Mouse (Mus musculus) ovary, postnatal 36 days (tissue): ENCODE measurements around the gene Grrp1.
"Not testable (repeated sequence)": the region's sequence is repeated elsewhere in the genome, so short reads cannot be mapped to it uniquely, and the experiment has no call there.

Experiments
- DNase-seq: peaks from one replicate; pipeline ENCODE4 v3.0.0; 2022; ENCODE audit warnings: low spot score, mixed read lengths

Grrp1 gene

DNA sequence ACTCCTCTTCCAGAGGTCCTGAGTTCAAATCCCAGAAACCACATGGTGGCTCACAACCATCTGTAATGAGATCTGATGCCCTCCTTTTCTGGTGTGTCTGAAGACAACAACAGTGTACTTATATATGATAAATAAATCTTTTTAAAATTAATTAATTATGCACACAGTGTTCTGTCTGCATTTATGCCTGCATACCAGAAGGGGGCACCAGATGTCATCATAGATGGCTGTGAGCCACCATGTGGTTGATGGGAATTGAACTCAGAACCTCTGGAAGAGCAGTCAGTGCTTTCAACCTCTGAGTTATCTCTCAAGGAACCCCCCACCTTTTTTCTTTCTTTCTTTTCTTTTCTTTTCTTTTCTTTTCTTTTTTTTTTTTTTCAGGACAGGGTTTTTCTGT lies 15.7 kb upstream of the Grrp1 start:
- not testable (repeated sequence) for DNase-seq

DNA sequence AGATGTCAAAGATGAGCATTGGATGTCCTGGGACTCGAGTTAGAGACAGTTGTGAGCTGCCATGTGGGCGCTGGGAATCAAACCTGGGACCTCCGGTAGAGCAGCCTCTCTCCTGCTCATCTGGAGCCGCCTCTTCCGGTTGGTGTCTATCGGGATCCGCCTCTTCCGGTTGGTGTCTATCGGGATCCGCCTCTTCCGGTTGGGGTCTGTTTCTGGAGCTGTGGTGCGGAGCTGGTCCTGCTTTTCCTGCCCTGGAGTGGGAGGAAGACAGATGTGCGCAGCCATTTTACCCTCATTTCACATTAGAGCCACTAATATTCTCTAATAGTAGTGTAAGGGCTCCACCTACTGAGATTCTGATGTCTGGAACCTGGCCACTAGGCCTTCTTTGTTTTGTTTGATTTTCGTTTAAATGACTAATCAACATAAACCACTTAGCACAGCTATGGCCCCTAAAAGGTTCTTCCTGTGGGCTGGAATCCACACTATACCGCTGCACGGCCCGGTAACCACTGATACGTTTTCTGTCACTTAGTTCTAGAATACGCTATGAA lies 14.3 kb upstream of the Grrp1 start:
- no peak for DNase-seq

DNA sequence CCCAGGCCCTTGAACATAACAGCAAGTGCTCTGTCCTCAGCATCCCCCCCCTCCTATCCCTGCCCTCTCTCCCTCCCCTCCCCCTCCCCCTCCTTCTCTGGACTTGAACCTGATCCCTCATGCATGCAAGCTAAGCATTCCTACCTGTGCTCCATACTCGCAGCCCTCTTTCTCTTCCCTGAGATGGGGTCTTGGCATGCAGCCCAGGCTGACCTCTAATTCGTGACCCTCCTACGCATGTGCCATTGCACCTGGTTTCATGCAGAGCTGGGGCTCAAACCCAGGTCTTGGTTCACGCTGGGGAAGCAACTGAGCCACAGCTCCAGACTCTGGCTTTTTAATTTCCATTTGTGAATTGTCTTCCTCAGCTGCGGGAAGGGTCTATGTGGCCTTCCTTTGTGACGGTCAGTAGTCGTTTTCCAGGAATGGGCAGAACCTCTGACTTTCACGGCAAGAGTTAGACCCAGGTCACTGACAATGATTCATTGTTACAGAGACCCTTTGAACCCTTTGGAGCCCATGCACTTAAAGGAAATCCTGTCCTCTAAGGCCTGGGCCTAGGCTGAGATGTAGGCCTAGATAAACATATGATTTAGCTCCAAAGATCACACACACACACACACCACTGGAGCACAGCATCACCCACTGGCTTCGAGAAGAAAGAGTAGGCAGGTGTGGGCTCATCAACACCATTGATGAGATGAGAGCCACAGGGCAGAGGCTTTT lies 12.1 kb upstream of the Grrp1 start:
- no peak for DNase-seq

DNA sequence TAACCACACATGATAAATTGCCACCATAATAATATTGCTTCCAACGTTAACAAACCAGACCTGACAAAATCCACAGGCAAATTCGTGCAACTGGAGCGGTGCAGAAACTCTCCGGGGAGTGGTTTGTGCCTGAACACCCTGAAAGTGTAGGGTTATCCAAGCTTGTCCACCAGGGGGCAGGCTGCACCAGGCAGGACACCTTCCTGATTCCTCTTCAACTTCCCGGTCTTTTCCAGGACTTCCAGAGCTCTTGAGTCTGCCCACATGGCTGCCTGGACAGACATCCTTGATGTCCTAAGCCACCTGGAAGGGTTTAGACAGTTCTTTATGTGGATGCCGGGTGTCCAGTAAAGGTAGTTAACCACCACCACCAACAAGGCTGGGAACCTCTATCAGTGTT lies 9.3 kb upstream of the Grrp1 start:
- no peak for DNase-seq

DNA sequence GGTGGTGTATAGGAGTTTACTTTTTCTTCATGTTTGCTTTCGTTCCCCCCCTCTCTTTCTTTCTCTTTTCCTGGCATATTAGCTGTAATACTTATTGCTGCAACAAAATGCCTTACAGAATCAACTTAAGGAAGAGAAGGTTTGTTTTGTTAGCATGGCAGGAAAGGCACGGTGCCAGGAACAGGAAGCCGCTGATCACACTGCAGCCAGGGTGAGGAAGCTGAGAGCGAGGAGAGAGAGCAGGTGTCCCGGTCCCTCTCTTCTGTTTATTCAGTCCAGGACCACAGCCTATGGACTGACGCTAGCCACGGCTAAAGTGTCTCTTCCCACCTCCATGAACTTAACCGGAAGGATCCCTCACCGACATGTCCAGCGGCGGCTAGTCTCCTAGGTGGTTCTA lies 4.4 kb upstream of the Grrp1 start:
- DNase-seq = no peak

DNA sequence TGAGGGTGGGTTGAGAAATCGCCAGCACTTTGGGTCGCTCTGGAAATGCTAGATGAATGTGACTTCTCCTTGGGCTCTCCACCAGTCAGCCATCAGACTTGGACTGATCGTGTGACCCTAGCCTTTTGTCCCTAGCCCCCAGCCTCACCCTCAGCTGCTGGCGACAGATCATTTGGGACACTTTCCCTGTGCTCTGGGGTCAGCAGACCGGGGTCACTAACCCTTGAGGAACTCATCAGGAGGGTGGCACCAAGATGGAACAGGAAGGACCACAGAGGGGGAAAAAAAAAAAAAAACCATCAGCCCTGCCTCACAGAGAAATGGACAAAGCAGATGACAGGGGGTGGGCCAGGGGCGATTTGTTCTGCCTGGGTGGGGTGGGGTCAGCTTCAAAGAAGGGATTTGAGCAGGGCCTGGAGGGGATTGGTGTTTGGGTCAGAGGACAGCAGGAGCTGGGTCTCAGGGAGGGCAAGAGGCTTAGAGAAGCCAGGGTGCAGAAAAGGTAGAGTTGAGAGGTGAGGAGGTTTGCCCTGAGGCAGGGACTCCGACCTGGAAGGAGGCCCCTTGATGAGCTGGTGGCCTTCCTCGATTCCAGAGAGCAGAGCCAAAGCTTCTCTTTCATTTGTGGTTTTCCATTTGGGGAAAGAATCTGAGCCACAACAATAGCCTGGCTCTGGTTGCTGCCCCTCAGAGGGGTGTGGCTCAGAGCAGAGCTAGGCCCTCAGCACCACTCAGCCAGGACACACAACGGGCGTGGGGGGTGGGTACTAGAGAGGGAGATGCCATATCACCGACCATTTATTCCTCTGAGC lies 3.5 kb upstream of the Grrp1 start:
- no peak for DNase-seq

DNA sequence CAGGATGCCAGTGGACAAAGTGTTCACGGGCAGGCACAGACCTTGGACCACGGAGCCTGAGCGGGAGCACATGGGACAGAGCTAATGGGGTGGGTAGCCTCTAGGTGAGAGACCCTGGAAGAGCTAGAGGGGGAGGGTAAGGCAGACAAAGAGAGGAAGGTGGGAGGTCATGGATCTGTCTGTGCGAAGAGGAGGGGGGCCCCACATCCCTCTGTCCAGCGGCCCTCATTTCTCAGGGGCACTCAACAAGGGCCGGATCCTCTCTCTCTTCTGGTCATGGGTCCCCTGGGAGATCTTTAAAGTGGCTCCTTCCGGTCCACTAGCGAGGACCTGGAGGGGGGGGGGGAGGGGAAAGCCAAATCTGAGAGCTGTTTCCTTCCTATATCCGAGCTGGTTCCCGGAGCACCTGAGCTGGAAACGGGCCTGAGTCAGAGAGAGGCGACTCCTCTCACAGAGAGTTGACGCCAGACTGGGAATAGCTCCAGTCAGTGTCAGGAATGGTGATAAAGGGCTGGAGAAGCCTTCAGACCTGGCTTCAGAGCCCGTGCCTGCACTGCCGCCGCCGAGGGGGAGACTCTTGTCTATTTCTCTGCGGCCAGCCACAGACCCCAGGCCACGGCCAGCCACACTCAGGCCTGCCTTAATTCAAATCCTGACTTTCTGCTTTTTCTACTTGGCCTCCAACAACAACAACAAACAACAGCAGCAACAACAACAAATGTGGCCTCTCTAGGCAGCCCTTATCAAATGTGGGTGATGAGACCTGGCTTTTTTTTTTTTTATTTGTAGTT lies 2.7 kb upstream of the Grrp1 start:
- no peak for DNase-seq

DNA sequence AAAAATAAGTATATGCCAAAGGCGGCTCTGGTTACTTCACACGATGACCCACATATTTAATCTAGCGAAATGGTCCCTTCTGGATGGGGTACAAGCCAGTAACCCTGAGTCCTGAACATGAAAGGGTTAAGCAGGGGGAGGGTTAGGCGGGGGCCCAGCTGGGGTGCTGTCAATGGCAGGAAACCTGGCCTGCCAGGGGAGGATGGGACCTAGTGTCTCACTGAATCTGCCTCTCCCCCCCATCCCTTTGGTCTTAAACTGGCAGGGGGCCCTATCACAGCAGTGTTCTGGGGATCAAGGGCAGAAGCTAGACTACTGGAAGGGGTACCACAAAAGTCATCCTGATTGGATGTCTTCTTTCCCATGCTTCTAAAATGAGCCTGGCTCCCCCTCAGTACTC lies 1.9 kb upstream of the Grrp1 start:
- DNase-seq = no peak

DNA sequence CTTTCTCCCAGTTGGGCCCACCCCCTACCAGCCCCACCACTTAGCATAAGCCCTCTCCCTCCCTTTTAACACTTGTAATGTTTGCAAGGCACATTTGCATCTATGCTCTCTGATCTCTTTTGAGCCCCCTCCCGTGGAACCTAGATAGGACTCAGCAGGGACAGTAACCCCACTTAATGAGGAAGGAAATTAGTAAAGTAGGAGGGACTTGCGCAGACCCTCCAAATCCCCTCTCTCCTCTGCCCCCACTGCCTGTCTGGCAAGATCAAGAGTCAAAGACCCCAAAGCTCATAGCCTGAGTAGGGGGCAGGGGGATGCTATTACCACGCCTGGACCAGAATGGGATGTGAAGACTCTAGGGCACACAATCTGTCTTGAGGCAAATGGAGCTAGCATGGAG lies 929 bp upstream of the Grrp1 start:
- no peak for DNase-seq

DNA sequence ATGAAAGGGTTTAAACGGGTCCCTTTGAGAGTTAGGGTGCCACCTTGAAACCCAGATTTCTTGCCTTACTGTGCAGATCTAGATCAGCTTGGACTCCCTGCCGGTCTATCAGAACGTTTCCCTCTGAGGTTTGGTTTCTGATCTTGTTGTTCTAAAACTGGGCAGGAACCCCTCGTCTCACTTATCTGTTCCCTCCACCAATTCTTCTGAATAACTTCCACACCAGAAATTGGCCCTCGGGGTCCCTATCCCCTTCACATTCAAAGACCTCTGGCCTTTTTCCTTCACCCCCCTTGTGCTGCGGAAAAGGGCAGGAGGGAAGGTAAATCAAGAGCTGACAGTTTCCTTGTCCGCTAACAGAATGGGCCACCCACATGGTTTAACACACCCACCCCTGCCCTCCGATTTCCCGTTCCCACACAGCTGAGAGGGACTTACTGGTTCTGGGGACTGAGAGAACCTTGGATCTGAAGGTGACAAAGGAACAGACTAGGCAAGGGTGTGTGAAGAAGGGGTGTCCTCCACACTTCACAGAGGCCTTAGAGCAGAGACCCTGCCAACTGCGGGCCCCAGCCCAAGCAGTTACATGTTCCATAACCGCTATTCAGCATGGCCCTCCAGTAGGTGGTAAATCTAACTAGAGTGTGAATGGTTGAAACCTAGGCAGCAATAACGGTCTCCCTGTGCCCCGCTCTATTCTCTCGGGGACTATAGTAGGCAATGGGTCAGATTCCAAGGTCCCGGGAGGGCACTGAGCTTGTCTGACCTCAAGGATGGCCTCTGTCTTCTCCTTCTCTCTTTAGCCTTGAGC lies 790 bp downstream of the Grrp1 start:
- DNase-seq = no peak

DNA sequence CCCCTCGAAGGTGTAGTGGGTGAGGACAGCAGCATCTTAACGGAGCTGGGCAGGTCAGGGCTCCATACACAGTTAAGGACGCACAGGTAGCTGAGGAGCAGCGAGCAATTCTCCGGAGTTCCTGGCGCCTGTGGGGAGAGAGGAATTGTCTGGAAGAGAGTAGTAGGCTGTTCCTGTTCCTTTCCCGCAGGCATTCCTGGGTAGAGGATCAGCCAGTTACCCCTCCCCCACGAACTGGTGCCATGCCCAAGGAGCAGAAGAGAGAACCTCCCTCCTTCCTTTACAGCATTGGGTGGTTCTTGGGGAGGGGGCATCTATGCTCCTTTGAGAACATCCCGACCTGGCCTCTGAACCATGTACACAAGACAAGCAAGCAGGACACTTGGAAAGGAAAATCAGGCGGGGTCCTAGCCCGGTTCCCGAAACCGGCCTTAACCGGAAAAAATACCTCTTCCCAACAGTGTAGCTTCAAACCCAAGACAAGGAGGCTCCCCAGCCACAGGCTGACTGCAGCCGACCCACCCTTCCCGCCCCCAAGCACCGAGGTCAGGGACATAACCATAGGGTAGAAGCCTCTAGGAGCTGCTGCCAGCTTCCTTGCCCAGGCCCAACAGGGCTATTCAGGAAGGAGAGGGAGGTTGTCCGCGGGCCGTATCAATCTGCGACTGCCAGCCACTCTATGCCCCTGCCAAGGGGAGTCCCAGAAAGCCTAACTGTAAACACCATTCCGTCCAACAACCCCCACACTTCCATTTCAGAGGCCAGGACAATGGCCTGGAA lies 1.6 kb downstream of the Grrp1 start:
- DNase-seq = no peak

DNA sequence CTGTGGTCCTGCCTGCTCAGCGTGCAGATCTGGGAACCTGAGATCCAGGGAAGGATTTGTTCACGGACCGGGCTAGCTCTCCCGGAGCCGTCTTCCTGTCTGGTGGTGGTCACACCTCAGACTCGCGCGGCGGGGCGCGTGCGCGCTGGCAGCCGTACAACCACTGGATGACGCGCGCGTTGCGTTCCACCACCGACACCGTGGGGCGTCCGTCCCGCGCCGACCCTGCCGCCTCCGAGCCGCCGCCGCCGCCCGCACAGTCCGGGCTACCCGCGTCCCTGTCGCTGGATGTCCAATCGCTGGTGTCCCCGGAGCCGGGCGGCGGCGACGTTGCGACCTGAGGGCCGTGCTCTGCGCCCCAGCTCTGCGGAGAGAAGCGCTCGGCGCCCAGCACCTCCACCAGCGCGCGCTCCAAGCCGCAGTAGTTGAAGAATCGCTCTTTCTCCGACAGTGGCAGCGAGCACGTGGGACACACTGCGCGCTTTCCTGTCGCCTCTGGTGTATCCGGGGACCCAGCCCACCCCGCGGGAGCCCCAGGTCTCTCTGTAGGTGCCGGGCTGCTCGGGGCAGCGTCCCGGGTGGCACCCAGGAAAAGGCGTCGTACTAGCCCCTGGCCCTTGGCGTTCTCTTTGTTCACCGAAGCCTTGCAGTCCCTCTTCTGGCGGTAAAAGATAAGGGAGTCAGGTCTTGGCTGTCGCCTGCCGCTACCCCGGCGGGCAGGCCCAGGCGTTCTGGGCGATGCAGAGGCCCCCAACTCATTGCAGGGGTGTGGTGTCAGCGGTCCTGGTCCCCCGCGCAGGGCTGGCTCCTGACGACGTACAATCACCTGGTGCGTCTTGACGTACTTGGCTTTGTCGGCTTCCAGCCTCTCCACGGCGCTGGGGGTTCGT lies 2.4 kb downstream of the Grrp1 start:
- DNase-seq = no peak

DNA sequence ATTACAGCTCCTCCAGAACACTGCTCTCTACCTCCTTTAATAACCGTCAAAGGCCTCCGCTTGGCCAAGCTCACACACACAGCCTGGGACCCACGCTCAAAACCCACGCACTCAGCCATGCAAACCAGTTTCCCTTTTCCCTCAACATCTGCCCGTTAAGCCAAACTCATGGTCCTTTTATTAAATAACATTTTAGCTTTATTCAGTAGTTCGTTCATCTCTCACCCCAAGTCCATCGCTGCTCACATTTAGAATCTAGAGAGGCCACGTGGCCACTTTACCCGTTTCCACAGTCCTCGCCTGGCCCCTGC lies 3.0 kb downstream of the Grrp1 start:
- no peak for DNase-seq

DNA sequence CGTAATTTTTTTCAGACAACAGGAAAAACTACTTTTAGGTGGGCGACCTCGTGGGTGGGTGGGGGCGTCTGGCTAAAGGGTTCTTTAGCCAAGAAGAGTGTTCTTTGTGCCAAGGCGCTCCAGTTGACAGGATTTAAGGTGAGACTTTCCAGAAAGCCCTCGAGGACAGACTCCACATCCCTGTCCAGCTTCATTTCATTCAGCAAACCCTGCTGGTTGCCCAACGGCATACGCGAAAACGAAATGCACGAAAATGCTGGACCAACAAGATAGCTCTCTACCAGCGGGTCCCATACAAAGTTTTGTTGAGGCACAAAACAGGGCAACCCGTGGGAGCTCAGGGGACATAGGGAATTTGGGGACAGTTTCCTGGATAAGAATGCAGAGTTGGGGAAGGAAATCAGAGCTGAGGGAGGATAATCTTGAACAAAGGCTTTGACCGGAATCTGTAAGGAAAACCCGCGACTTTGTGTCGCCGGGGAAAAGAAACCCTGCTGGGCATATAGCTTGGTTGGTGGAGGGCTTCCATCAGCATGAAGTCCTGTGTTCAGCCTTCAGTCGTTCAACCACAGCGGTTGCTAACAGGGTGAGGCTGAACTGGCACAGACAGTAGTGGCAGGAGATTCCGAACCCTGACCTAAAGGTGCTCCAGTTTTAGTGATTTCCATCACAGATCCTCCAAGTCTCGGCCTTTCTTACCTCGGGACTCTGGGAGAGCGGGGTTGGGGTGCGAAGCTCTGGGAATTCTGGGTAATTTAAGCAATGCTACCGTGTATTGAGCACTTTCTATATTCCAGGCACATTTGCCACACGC lies 3.6 kb downstream of the Grrp1 start:
- DNase-seq = no peak

DNA sequence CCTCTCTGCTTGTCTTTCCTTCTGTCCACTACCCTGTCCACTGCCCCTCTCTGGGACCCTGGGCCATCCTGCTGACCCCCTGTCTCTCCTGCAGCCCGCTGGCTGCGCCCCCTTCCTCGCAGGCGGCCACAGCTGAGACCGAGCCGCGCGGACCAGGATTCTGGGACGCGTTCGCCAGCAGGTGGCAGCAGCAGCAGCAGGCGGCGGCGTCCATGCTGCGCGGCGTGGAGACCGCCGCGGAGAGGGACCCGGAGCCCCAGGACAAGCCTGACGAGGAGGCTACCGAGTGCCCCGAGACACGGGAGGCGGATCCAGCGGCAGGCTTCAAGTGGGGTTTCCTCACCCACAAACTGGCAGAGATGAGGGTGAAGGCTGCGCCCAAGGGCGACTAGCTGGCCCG lies 4.3 kb downstream of the Grrp1 start:
- DNase-seq = peak; percentile 75

DNA sequence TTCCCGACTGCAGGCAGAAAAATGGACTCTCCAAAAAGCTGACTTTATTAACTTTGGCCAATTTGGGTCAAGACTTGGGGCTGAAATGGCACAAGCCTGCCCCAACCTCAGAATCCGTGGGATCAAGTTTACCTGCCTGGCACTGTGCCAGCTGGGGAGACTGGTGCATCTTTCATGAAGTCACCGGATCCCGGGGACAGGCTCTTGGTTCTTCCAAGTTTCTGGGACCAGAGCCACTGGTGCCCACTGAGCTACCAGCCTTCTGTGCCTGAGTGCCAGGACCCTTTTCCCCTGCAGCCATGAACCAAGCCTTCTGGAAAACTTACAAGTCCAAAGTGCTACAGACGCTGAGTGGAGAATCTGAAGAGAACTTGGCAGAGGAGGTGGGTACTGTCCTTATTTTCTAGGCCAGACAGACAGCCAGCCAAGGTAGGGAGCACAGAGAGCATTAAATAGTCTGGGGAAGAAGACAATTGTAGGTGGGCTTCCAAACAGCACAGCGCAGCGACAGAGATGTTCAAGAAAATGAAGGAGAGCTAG lies 7.1 kb downstream of the Grrp1 start, which contains the start of gene Gm30191:
Gene Gm30191 (plus strand): TSS at position 217 of the 540 bp plus-strand sequence.
- DNase-seq = no peak

DNA sequence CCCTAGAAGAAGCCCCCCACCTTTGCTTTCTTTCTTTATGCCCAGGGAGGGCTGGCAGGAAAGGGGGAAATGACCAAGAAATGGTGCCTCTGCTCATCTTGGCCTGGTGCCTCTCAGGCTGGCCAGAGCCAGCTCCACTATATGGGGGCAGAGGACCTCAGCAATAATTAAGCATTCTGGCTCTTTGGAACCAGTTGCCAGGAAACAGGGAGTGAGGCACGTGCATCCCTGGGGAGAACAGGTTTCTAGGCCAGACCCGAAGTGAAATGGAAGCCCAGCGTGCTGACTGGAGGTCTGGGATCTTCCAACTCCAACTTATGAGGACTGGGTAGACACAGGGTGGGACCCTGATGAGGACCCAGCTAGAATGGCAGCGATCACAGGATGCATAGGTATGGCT lies 7.7 kb downstream of the Grrp1 start:
- no peak for DNase-seq

DNA sequence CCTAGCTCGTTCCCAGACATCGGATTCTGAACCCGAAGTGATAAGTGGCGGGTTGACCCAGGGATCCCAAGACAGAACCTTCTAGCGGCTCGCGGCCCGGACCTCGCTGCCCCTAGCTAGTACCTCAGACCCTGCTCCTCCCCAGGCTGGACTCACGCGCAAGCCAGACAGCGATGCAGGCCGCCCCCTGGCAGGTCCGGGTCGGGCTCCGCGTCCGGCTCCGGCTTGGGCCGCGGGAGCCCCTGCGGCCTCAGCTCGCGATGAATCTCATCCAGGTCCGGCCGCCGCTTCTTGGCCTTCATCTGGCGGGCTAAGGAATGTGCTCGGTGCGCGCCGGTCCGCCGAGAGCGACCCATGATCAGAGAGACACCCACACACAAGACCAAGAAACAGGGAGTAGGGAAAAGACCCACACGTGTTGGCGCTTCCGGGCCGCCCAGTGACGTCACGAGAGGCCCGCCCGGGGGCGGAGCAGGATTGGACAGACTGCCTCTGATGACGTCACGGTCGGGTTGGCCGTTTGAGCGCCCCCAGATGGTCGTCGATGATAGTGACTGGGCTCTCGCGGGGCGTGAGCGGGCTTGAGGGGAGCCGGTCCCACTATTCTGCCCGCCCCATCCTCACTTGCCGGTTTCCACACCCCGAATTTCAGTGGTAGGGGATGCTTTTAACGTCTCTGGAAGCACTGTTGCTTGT lies 8.6 kb downstream of the Grrp1 start, which contains the start of gene Zfp593:
Gene Zfp593 (minus strand): TSS at position 445 of the 696 bp plus-strand sequence.
- peak; percentile 94 for DNase-seq
